Mouse (Mus musculus) limb, embryonic 13.5 days (tissue): ENCODE measurements at regions not wholly inside any gene's neighbourhood (a gene's known extent, or its start where the extent isn't known, plus 50 kb on each side); places are given as distances from the start of the nearest gene placed in this dataset.

Experiments
- ATAC-seq: fragments of 200-750 bp; cut with Nextera tagmentation; 2 replicates; pipeline ENCODE4 v1.8.0; 2017; ENCODE audit warnings: low read depth, moderate number of reproducible peaks, moderate TSS enrichment; ENCODE audit not compliant: low FRiP score
- H3K27ac ChIP-seq: fragments of 300-500 bp; sonication (generic); 2 replicates; pipeline ENCODE4 v1.5.1; 2015; ENCODE audit warnings: inconsistent platforms, mild to moderate bottlenecking, moderate library complexity
- H3K27me3 ChIP-seq: fragments of 300-500 bp; sonication (generic); 2 replicates; pipeline ENCODE4 v1.6.1; 2015; ENCODE audit warnings: mild to moderate bottlenecking, inconsistent platforms
- H3K36me3 ChIP-seq: fragments of 300-500 bp; sonication (generic); 2 replicates; pipeline ENCODE4 v1.6.1; 2015; ENCODE audit warnings: inconsistent platforms, mild to moderate bottlenecking, moderate library complexity
- H3K4me1 ChIP-seq: fragments of 300-500 bp; sonication (generic); 2 replicates; pipeline ENCODE4 v1.6.1; 2015; ENCODE audit warnings: inconsistent platforms
- H3K4me2 ChIP-seq: fragments of 300-500 bp; sonication (generic); replicated peaks from 2 replicates; pipeline ENCODE4 v1.6.1; 2015; ENCODE audit warnings: inconsistent platforms, mild to moderate bottlenecking, moderate library complexity
- H3K4me3 ChIP-seq: fragments of 300-500 bp; sonication (generic); 2 replicates; pipeline ENCODE4 v1.5.1; 2015; ENCODE audit warnings: moderate library complexity, mild to moderate bottlenecking, inconsistent platforms
- H3K9ac ChIP-seq: fragments of 300-500 bp; sonication (generic); 2 replicates; pipeline ENCODE4 v1.6.1; 2015; ENCODE audit warnings: mild to moderate bottlenecking, inconsistent platforms
- H3K9me3 ChIP-seq: fragments of 300-500 bp; sonication (generic); 2 replicates; pipeline ENCODE4 v1.6.1; 2016; ENCODE audit warnings: inconsistent platforms
- WGBS: fragments of 180-500 bp; shearing (Covaris S2); methylation state at CpG from one replicate; pipeline ENCODE4 v1.1.7; 2015; 5-methylcytosine and 5-hydroxymethylcytosine counted together

GRCm38 (mm10) chr14:71795713-71796112 is 695.9 kb downstream of the Gm9195 start:
- no peak for ATAC-seq
- no peaks in the 10 kb centered on the region for H3K27me3 ChIP-seq

GRCm38 (mm10) chr14:71776990-71777525 is 714.6 kb downstream of the Gm9195 start:
- Histone ChIP-seq H3K4me1 (no peaks in the 10 kb centered on the region), H3K4me3 (no peak overlapping the region), H3K4me2 (no peak overlapping the region), H3K9me3 (no peaks in the 10 kb centered on the region), H3K27ac (no peak overlapping the region), H3K9ac (no peak overlapping the region), H3K27me3 (no peaks in the 10 kb centered on the region), H3K36me3 (no peaks in the 10 kb centered on the region)
- no peak for ATAC-seq
- 56% methylated on average over 1 of the region's 1 CpGs for WGBS

More at GRCm38 (mm10) chr14:71795713-71796112, 695.9 kb downstream of the Gm9195 start:
- no peaks in the 10 kb centered on the region for H3K4me1 ChIP-seq
- H3K4me2 ChIP-seq = no peak overlapping the region
- H3K4me3 ChIP-seq = no peak overlapping the region
- no peak overlapping the region for H3K9ac ChIP-seq
- H3K27ac ChIP-seq = no peak overlapping the region
- no peaks in the 10 kb centered on the region for H3K9me3 ChIP-seq
- H3K36me3 ChIP-seq = no peaks in the 10 kb centered on the region
- WGBS = 83% methylated on average over 3 of the region's 3 CpGs

- Histone ChIP-seq H3K36me3 (no peaks in the 10 kb centered on the region), H3K4me2 (no peak overlapping the region), H3K9ac (no peak overlapping the region), H3K27me3 (no peaks in the 10 kb centered on the region), H3K27ac (no peak overlapping the region), H3K4me1 (no peaks in the 10 kb centered on the region), H3K9me3 (no peaks in the 10 kb centered on the region), H3K4me3 (no peak overlapping the region)
- 88% methylated on average over 1 of the region's 1 CpGs for WGBS
- no peak for ATAC-seq
Measured at GRCm38 (mm10) chr14:71766856-71767255, 724.8 kb downstream of the Gm9195 start.

DNA sequence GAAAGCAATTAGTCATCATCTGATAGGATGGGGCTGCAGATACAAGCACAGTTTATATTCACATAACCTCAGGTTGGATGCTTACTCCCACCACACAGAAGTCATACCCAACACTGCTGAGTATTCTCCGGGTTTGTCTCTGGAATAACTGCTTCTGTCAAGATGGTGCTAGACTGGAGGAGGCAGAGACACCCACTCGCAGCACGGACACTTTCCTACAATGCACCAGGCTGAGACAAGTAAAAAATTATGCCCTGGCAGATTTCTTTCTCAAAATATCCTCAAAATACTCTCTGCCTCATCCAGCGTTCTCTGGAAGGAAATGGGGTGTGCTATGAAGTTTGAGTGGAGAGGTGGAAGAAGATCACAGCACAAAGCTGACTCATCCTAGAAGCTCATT is 763.1 kb downstream of the Gm9195 start:
- Histone ChIP-seq H3K9ac (no peak overlapping the region), H3K9me3 (no peaks in the 10 kb centered on the region), H3K27me3 (no peaks in the 10 kb centered on the region), H3K27ac (no peak overlapping the region), H3K36me3 (no peaks in the 10 kb centered on the region), H3K4me2 (no peak overlapping the region), H3K4me1 (no peaks in the 10 kb centered on the region), H3K4me3 (no peak overlapping the region)
- WGBS = 92% methylated on average over 4 of the region's 4 CpGs
- no peak for ATAC-seq

DNA sequence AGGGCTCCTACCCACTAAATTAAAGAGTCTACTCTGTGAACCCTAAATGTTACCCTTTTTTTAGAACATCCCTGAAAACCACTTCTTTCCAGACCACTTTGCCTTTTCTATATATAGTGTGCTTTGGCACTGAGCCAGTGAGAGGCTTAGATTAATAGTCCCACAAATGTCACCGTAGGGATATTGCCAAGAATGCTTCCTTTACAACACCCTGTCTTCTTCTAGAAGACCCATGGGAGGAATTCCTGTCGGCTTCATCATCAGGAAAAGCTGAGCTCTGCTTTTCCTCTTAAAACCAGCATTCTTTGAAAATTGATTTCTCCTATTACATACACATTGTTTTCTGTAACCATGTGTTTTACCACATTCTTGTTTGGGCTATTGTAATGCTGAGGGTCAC is 768.1 kb downstream of the Gm9195 start:
- H3K27me3 ChIP-seq = no peaks in the 10 kb centered on the region
- WGBS = 33% methylated on average over 2 of the region's 2 CpGs
- no peak overlapping the region for H3K4me3 ChIP-seq
- H3K4me1 ChIP-seq = no peaks in the 10 kb centered on the region
- no peak for ATAC-seq
- no peak overlapping the region for H3K27ac ChIP-seq
- H3K9ac ChIP-seq = no peak overlapping the region
- no peak overlapping the region for H3K4me2 ChIP-seq
- H3K36me3 ChIP-seq = no peaks in the 10 kb centered on the region
- H3K9me3 ChIP-seq = no peaks in the 10 kb centered on the region

GRCm38 (mm10) chr14:71709528-71710289 is 781.9 kb downstream of the Gm9195 start:
- Histone ChIP-seq H3K27me3 (no peaks in the 10 kb centered on the region), H3K36me3 (no peaks in the 10 kb centered on the region), H3K4me2 (no peak overlapping the region), H3K27ac (no peak overlapping the region), H3K9me3 (no peaks in the 10 kb centered on the region), H3K4me3 (no peak overlapping the region), H3K4me1 (no peaks in the 10 kb centered on the region), H3K9ac (no peak overlapping the region)
- ATAC-seq = no peak
- 61% methylated on average over 5 of the region's 5 CpGs for WGBS

DNA sequence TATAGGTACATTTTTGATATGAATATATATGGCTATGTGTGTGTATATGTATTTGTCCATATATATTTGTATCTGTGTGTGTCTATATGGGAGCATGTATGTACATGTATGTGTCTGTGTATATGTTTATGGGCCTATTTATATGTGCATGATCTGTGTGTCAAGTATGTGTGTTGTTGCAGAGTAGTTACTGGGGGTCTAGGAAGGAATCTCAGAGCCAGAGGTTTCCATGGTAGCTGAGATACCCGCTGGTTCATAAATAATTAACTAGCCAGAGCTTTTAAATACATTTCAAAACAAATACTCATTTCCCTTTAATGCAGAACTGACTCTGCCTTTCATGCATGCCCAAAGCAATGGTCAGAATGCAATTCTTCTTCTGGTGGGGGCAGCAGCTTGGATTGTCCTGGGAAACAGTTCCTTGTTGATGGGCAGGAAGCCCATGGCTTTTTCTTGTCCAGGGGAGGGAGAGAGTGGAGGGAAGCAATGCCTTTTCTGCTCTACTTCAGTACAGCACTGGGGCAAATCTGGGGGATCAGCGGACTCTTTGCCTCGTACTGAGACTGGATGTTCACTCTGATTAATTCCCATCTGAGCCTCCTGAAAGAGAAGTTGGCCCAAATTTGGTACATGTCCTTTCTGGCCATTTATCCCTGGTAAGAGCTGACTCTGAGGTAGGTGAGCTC is 798.7 kb downstream of the Gm9195 start:
- no peak for ATAC-seq
- Histone ChIP-seq H3K9ac (no peak overlapping the region), H3K4me2 (no peak overlapping the region), H3K4me1 (no peaks in the 10 kb centered on the region), H3K4me3 (no peak overlapping the region), H3K27ac (no peak overlapping the region), H3K27me3 (no peaks in the 10 kb centered on the region), H3K36me3 (no peaks in the 10 kb centered on the region), H3K9me3 (no peaks in the 10 kb centered on the region)
- 82% methylated on average over 3 of the region's 3 CpGs for WGBS

DNA sequence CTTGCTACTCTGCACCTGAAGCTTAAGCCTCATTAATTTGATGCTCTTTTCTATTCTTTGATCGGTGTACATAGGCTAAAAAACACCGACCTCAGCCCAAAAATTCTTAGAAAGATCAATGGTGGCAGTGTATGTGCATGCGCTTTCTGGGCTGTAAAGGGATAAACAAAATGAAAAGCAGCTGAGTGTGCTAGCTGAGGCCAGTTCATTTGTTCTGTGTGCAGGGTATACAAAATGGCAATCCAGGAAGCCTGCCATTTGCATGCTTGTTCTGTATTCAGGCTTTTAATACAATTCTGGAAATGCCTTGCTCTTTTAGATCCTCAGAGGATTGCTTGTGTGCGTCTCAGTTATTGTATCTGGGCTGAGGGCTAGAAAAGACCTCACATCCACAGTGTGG is 817.1 kb downstream of the Gm9195 start:
- Histone ChIP-seq H3K27me3 (peaks cover 4% of the 10 kb centered on the region; the same call in 1 of the 2 replicates), H3K4me1 (no peaks in the 10 kb centered on the region), H3K4me3 (no peak overlapping the region), H3K9me3 (no peaks in the 10 kb centered on the region), H3K27ac (no peak overlapping the region), H3K4me2 (no peak overlapping the region), H3K9ac (no peak overlapping the region), H3K36me3 (no peaks in the 10 kb centered on the region)
- ATAC-seq = no peak
- 80% methylated on average over 4 of the region's 4 CpGs for WGBS

GRCm38 (mm10) chr14:71673837-71674236 is 817.8 kb downstream of the Gm9195 start:
- H3K9ac ChIP-seq = no peak overlapping the region
- no peak for ATAC-seq
- H3K4me2 ChIP-seq = no peak overlapping the region
- no peak overlapping the region for H3K4me3 ChIP-seq
- no peaks in the 10 kb centered on the region for H3K36me3 ChIP-seq
- H3K4me1 ChIP-seq = no peaks in the 10 kb centered on the region
- H3K9me3 ChIP-seq = no peaks in the 10 kb centered on the region
- WGBS = 83% methylated on average over 2 of the region's 2 CpGs
- H3K27me3 ChIP-seq = peaks cover 10% of the 10 kb centered on the region
- no peak overlapping the region for H3K27ac ChIP-seq

DNA sequence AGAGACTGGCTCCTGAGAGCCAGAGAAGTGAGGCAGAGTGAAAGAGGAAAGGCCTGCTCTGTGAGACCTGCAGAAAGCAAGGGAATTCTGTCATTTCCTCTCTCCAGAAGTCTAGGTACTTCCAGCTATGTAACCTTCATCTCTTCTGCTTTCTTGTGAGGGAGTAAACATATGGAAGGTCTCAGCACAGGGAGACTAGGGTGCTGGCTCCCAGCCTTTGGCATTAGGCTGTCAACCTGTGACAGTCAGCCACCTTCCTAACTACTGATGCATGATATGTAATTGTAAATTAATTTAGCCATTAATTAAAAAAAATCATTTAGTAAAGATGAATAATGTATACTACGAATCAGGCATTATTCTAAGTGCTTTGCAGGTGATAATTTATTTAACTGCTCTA is 819.2 kb downstream of the Gm9195 start:
- WGBS = 73% methylated on average over 1 of the region's 1 CpGs
- no peak overlapping the region for H3K4me2 ChIP-seq
- ATAC-seq = no peak
- no peak overlapping the region for H3K4me3 ChIP-seq
- no peak overlapping the region for H3K27ac ChIP-seq
- no peak overlapping the region for H3K9ac ChIP-seq
- H3K9me3 ChIP-seq = no peaks in the 10 kb centered on the region
- H3K27me3 ChIP-seq = peaks cover 12% of the 10 kb centered on the region
- H3K4me1 ChIP-seq = no peaks in the 10 kb centered on the region
- no peaks in the 10 kb centered on the region for H3K36me3 ChIP-seq

GRCm38 (mm10) chr14:71671994-71672393 is 819.6 kb downstream of the Gm9195 start:
- H3K4me1 ChIP-seq = no peaks in the 10 kb centered on the region
- ATAC-seq = no peak
- H3K4me3 ChIP-seq = no peak overlapping the region
- H3K9me3 ChIP-seq = no peaks in the 10 kb centered on the region
- no peak overlapping the region for H3K4me2 ChIP-seq
- H3K36me3 ChIP-seq = no peaks in the 10 kb centered on the region
- H3K27me3 ChIP-seq = peaks cover 12% of the 10 kb centered on the region
- WGBS = 65% methylated on average over 2 of the region's 2 CpGs
- H3K9ac ChIP-seq = no peak overlapping the region
- H3K27ac ChIP-seq = no peak overlapping the region

- no peak overlapping the region for H3K27ac ChIP-seq
- no peak overlapping the region for H3K4me2 ChIP-seq
- ATAC-seq = peak; percentile 75
- H3K4me1 ChIP-seq = no peaks in the 10 kb centered on the region
- no peaks in the 10 kb centered on the region for H3K9me3 ChIP-seq
- no peak overlapping the region for H3K9ac ChIP-seq
- H3K36me3 ChIP-seq = no peaks in the 10 kb centered on the region
- peaks cover 15% of the 10 kb centered on the region for H3K27me3 ChIP-seq
- H3K4me3 ChIP-seq = no peak overlapping the region
- WGBS = 5% methylated on average over 1 of the region's 1 CpGs
Measured at GRCm38 (mm10) chr14:71670435-71670834, 821.2 kb downstream of the Gm9195 start.
